23 mouse cellular contexts compared by ENCODE assay signal in genomic region chr13:95653696-95654095, GRCm38 (mm10). TPM values are rescaled to one million over a fixed set of nuclear protein-coding genes. Genes with fewer than 3 reads are reported as not detected.
DNase-seq lines count a peak whose midpoint lies in the region; ATAC-seq and TF ChIP-seq lines count a peak whose summit lies in the region.
"Had no signal": no experiment of that assay in that cellular context is flagged by ENCODE, and none has a peak within 500 bp of the region (broad histone marks: within the 10 kb centered on the region; RNA-seq: fewer than 3 reads in every experiment).

No protein-coding gene starts in this region.

- H3K4me2 ChIP-seq in liver, embryonic 13.5 days: no peak overlapping the region
- H3K4me2 ChIP-seq in liver, embryonic 11.5 days: no peak overlapping the region
- H3K4me2 ChIP-seq: heart, embryonic 11.5 days; hindbrain, embryonic 12.5 days; hindbrain, embryonic 15.5 days had no signal

- no peak for TF ChIP-seq RAD21 in MEL (IDR thresholded peaks at IDR 0.05; ENCODE audit: low read depth, low read length)

- peak; percentile 82 to 91 for TF ChIP-seq EP300 in MEL (IDR thresholded peaks at IDR 0.05; ENCODE audit: low read depth in 1 of 2, low read length in 2 of 2)

- no peak for TF ChIP-seq POLR2A in MEL (IDR thresholded peaks at IDR 0.05; ENCODE audit: control insufficient read depth in 1 of 2, insufficient read depth in 1 of 2, low read depth in 1 of 2, low read length in 2 of 2, poor library complexity in 1 of 2)

- DNase-seq in liver, embryonic 13.5 days: no peak
- no peak for DNase-seq in liver, embryonic 11.5 days (ENCODE audit: low spot score)
- peak; percentile 67 for DNase-seq in MEL (ENCODE audit: low read depth, low spot score)
- peak; percentile 32 for DNase-seq in c-Kit-positive CD71-positive TER-119-negative erythroid progenitor cells, embryonic 14.5 days (ENCODE audit: low read depth)
- no peak for DNase-seq in cerebellum, adult 8-10 months
- no peak for DNase-seq in adrenal gland, postnatal 10 days
- no peak for DNase-seq in ovary, postnatal 36 days (ENCODE audit: low spot score)
- DNase-seq: adrenal gland, adult 2 months; adrenal gland, postnatal 25 days; B cell, adult 2 months; cerebellum, adult 11 months; cerebellum, adult 2 months; cerebellum, postnatal 10 days; cerebellum, postnatal 36 days; forebrain, postnatal 0 days; gastrocnemius, adult 2 months; gastrocnemius, postnatal 14 days had no signal

- no peak overlapping the region for H3K9ac ChIP-seq in liver, embryonic 13.5 days
- no peak overlapping the region for H3K9ac ChIP-seq in liver, embryonic 11.5 days (ENCODE audit: low read depth, low read length)
- no peak overlapping the region for H3K9ac ChIP-seq in MEL (ENCODE audit: control insufficient read depth, low read depth, low read length, poor library complexity, severe bottlenecking)
- H3K9ac ChIP-seq: forebrain, postnatal 0 days; hindbrain, embryonic 12.5 days; hindbrain, embryonic 15.5 days had no signal

- no peaks in the 10 kb centered on the region for H3K27me3 ChIP-seq in liver, embryonic 13.5 days
- no peaks in the 10 kb centered on the region for H3K27me3 ChIP-seq in liver, embryonic 11.5 days (replicated peaks; ENCODE audit: control insufficient read depth, insufficient read depth, low read length)
- H3K27me3 ChIP-seq in MEL (ENCODE audit: control insufficient read depth in 1 of 2, insufficient read depth in 2 of 2, low read length in 2 of 2): no peaks in the 10 kb centered on the region
- H3K27me3 ChIP-seq: hindbrain, embryonic 12.5 days; hindbrain, embryonic 15.5 days had no signal

- H3K9me3 ChIP-seq in liver, embryonic 13.5 days (replicated peaks): no peaks in the 10 kb centered on the region
- no peaks in the 10 kb centered on the region for H3K9me3 ChIP-seq in liver, embryonic 11.5 days (ENCODE audit: control insufficient read depth, low read length)
- H3K9me3 ChIP-seq in MEL (replicated peaks; ENCODE audit: insufficient read depth, low read length): no peaks in the 10 kb centered on the region
- H3K9me3 ChIP-seq: forebrain, embryonic 10.5 days; hindbrain, embryonic 12.5 days; hindbrain, embryonic 15.5 days had no signal

- ATAC-seq in liver, embryonic 13.5 days (ENCODE audit: low read depth): no peak
- ATAC-seq in liver, embryonic 11.5 days (replicated peaks; ENCODE audit: low FRiP score): no peak
- ATAC-seq in megakaryocyte-erythroid progenitor cell, adult 5-6 weeks (replicated peaks; ENCODE audit: low FRiP score, low TSS enrichment, poor library complexity, severe bottlenecking): peak; percentile 38; the same call in 1 of the 2 replicates
- ATAC-seq: forebrain, embryonic 14.5 days; forebrain, postnatal 0 days had no signal

- peaks cover 30% of the 10 kb centered on the region for H3K36me3 ChIP-seq in liver, embryonic 13.5 days
- 0 out of 2 replicates have a peak, but pooled peaks cover 3% of the 10 kb centered on the region for H3K36me3 ChIP-seq in liver, embryonic 11.5 days (ENCODE audit: control insufficient read depth, insufficient read depth, low read length)
- peaks cover 0 to 40% of the 10 kb centered on the region in 2 experiments; a peak in 2 of 4 replicates for H3K36me3 ChIP-seq in MEL (ENCODE audit: control insufficient read depth in 1 of 2, insufficient read depth in 2 of 2, low read length in 2 of 2)
- H3K36me3 ChIP-seq: hindbrain, embryonic 15.5 days had no signal

- WGBS in liver, embryonic 13.5 days (ENCODE audit: insufficient replicate concordance): 26% methylated on average over 4 of the region's 4 CpGs
- WGBS in liver, embryonic 11.5 days: 49% methylated on average over 4 of the region's 4 CpGs

- peaks cover 56% of the 10 kb centered on the region for H3K4me1 ChIP-seq in liver, embryonic 13.5 days (replicated peaks)
- H3K4me1 ChIP-seq in liver, embryonic 11.5 days (replicated peaks; ENCODE audit: control insufficient read depth, insufficient read depth, low read length): peaks cover 48% of the 10 kb centered on the region
- peaks cover 9 to 55% of the 10 kb centered on the region in 2 experiments for H3K4me1 ChIP-seq in MEL (ENCODE audit: control insufficient read depth in 1 of 2, insufficient read depth in 2 of 2, low read length in 2 of 2)
- H3K4me1 ChIP-seq: hindbrain, embryonic 12.5 days had no signal

- H3K27ac ChIP-seq in liver, embryonic 13.5 days: peak overlapping the region; percentile 20
- no peak overlapping the region for H3K27ac ChIP-seq in liver, embryonic 11.5 days (ENCODE audit: low read depth, low read length)
- H3K27ac ChIP-seq in MEL (ENCODE audit: control insufficient read depth, low read depth, low read length): peak overlapping the region; percentile 86
- H3K27ac ChIP-seq: forebrain, embryonic 10.5 days; gastrocnemius, adult 2 months; hindbrain, embryonic 12.5 days; hindbrain, embryonic 15.5 days had no signal

- H3K79me2 ChIP-seq in MEL (ENCODE audit: control insufficient read depth, insufficient read depth, low read length, poor library complexity): no peaks in the 10 kb centered on the region

- H3K4me3 ChIP-seq in liver, embryonic 13.5 days (replicated peaks): no peak overlapping the region
- no peak overlapping the region for H3K4me3 ChIP-seq in liver, embryonic 11.5 days (ENCODE audit: low read depth, low read length)
- no peak overlapping the region for H3K4me3 ChIP-seq in MEL (ENCODE audit: control insufficient read depth in 1 of 2, insufficient read depth in 1 of 2, low read depth in 2 of 2, low read length in 2 of 2)
- H3K4me3 ChIP-seq: forebrain, embryonic 10.5 days; gastrocnemius, adult 2 months; hindbrain, embryonic 12.5 days; hindbrain, embryonic 15.5 days had no signal

- TF ChIP-seq CTCF in MEL (IDR thresholded peaks at IDR 0.05 in 2 of 3, conservative IDR thresholded peaks at IDR 0.05 in 1 of 3; ENCODE audit: control insufficient read depth in 1 of 3, insufficient read depth in 1 of 3, low read depth in 2 of 3, low read length in 3 of 3, poor library complexity in 1 of 3, severe bottlenecking in 1 of 3): no peak

TF ChIP-seq in MEL, 35 proteins besides CTCF, POLR2A, EP300 and RAD21:
- TF ChIP-seq POLR2AphosphoS5 (IDR thresholded peaks at IDR 0.05; ENCODE audit: borderline replicate concordance, low read depth, low read length) (no peak), SIN3A (IDR thresholded peaks at IDR 0.05; ENCODE audit: low read length) (peak; percentile 51; the same call in 1 of the 2 replicates), BHLHE40 (IDR thresholded peaks at IDR 0.05; ENCODE audit: borderline replicate concordance, low read depth, low read length) (no peak), TAL1 (IDR thresholded peaks at IDR 0.05; ENCODE audit: low read length) (peak; percentile 77), ZNF384 (IDR thresholded peaks at IDR 0.05; ENCODE audit: low read depth, low read length) (no peak), RCOR1 (IDR thresholded peaks at IDR 0.05; ENCODE audit: low read depth, low read length) (peak; percentile 71), MYB (IDR thresholded peaks at IDR 0.05; ENCODE audit: low read depth, low read length) (peak; percentile 62; the same call in 1 of the 2 replicates), ZMIZ1 (IDR thresholded peaks at IDR 0.05; ENCODE audit: low read depth, low read length) (no peak), GABPA (IDR thresholded peaks at IDR 0.05; ENCODE audit: low read depth, low read length) (no peak), TCF12 (IDR thresholded peaks at IDR 0.05; ENCODE audit: low read depth, low read length) (peak; percentile 61; the same call in 1 of the 2 replicates), HCFC1 (IDR thresholded peaks at IDR 0.05; ENCODE audit: low read depth, low read length) (no peak), GATA1 (IDR thresholded peaks at IDR 0.05; ENCODE audit: low read depth, low read length) (peak; percentile 79), MEF2A (IDR thresholded peaks at IDR 0.05; ENCODE audit: extremely low read depth, insufficient replicate concordance, low read depth, low read length, poor library complexity, severe bottlenecking) (no peak), ETS1 (IDR thresholded peaks at IDR 0.05; ENCODE audit: low read depth, low read length) (peak; percentile 80), JUND (IDR thresholded peaks at IDR 0.05; ENCODE audit: low read depth, low read length) (no peak)

RNA-seq across cellular contexts. Expression of gene F2r, which starts 35.4 kb away (rescaled TPM):
- polyA plus RNA-seq in liver, embryonic 13.5 days (2015; fragmentation: Nextera tagmentation; extraction: Ambion mirVana): 42.8 and 53.6 TPM in 2 replicates
- polyA plus RNA-seq in liver, embryonic 11.5 days (2014; fragmentation: Nextera tagmentation; extraction: Ambion mirVana): 142 and 156 TPM in 2 replicates
- 18.2 and 19.1 TPM in 2 replicates for total RNA-seq in MEL (2012; rRNA removed)
- polyA plus RNA-seq in MEL (2012; ENCODE audit: insufficient read depth in 1 of 2, insufficient read length in 2 of 2, low read depth in 1 of 2, low replicate concordance in 2 of 2, missing spikeins in 1 of 2): 10 to 100 TPM in 1 of 2 experiments, not detected in 1; 32.7 TPM
- total RNA-seq in megakaryocyte-erythroid progenitor cell, adult 5-6 weeks (2014; fragmentation: Nextera tagmentation): 25.5 and 37.9 TPM in 2 replicates
- total RNA-seq in megakaryocyte-erythroid progenitor cell, adult 5-6 weeks (2017): 41.8 and 85.3 TPM in 2 replicates
- 10 to 100 TPM; 61.1 to 81.8 TPM for total RNA-seq in adrenal gland, postnatal 10 days (2021)

RNA-seq across cellular contexts. Expression of gene F2rl2, which starts 43.0 kb away (rescaled TPM):
- polyA plus RNA-seq in liver, embryonic 13.5 days (2015; fragmentation: Nextera tagmentation; extraction: Ambion mirVana): 13.4 and 17.9 TPM in 2 replicates
- polyA plus RNA-seq in liver, embryonic 11.5 days (2014; fragmentation: Nextera tagmentation; extraction: Ambion mirVana): 29.5 and 33.0 TPM in 2 replicates
- total RNA-seq in MEL (2012; rRNA removed): 0.07 TPM in 1 of 2 replicates, not detected in the other
- polyA plus RNA-seq in MEL (2012; ENCODE audit: insufficient read depth in 1 of 2, insufficient read length in 2 of 2, low read depth in 1 of 2, low replicate concordance in 2 of 2, missing spikeins in 1 of 2): under 1 TPM in 1 of 2 experiments, not detected in 1; 0.04 TPM
- 0.70 and 1.1 TPM in 2 replicates for total RNA-seq in megakaryocyte-erythroid progenitor cell, adult 5-6 weeks (2014; fragmentation: Nextera tagmentation)
- total RNA-seq in megakaryocyte-erythroid progenitor cell, adult 5-6 weeks (2017): 3.0 TPM in 2 replicates
- total RNA-seq in adrenal gland, postnatal 10 days (2021): under 1 TPM; 0.24 to 0.36 TPM
- total RNA-seq: adrenal gland, postnatal 25 days; gastrocnemius, adult 2 months; gastrocnemius, postnatal 14 days had no signal

Comparison
In these comparisons a context has a peak if more than half of its experiments do, and no peak if none do; other contexts are left out.
1. DNase-seq: peak in MEL (single experiment) and c-Kit-positive CD71-positive TER-119-negative erythroid progenitor cells, embryonic 14.5 days (single experiment); none in liver, embryonic 13.5 days (single experiment), liver, embryonic 11.5 days (single experiment), cerebellum, adult 8-10 months (single experiment), adrenal gland, postnatal 10 days (single experiment) and ovary, postnatal 36 days (single experiment).